In genomic region chr5:139251736-139252080, GRCm38 (mm10) we compare ENCODE assay signal across 8 mouse cellular contexts. TPM values are rescaled to one million over a fixed set of nuclear protein-coding genes. Genes with fewer than 3 reads are reported as not detected.
DNase-seq lines count a peak whose midpoint lies in the region; ATAC-seq and TF ChIP-seq lines count a peak whose summit lies in the region.

No protein-coding gene starts in this region.

- peak overlapping the region; percentile 91 for H3K4me2 ChIP-seq in forebrain, embryonic 12.5 days
- peak overlapping the region; percentile 99 for H3K4me2 ChIP-seq in liver, embryonic 12.5 days
- peak overlapping the region; percentile 67 for H3K4me2 ChIP-seq in stomach, embryonic 16.5 days (ENCODE audit: low read depth, low read length)

- no peaks in the 10 kb centered on the region for H3K27me3 ChIP-seq in testis, adult 2 months (ENCODE audit: control insufficient read depth, insufficient read depth, low read length)
- no peaks in the 10 kb centered on the region for H3K27me3 ChIP-seq in forebrain, embryonic 12.5 days
- no peaks in the 10 kb centered on the region for H3K27me3 ChIP-seq in liver, embryonic 12.5 days (replicated peaks)
- H3K27me3 ChIP-seq in stomach, embryonic 16.5 days (ENCODE audit: control insufficient read depth, insufficient read depth, low read length) = no peaks in the 10 kb centered on the region

- WGBS in forebrain, embryonic 12.5 days = 2% methylated on average over 8 of the region's 8 CpGs
- WGBS in liver, embryonic 12.5 days (ENCODE audit: insufficient replicate concordance) = 2% methylated on average over 8 of the region's 8 CpGs
- WGBS in stomach, embryonic 16.5 days = under 1% methylated on average over 8 of the region's 8 CpGs

- peak overlapping the region; percentile 83 for H3K27ac ChIP-seq in testis, adult 2 months (ENCODE audit: control insufficient read depth, insufficient read depth, low read depth, low read length)
- H3K27ac ChIP-seq in forebrain, embryonic 12.5 days = peak overlapping the region; percentile 89
- peak overlapping the region; percentile 97 for H3K27ac ChIP-seq in liver, embryonic 12.5 days
- peak overlapping the region; percentile 78 for H3K27ac ChIP-seq in stomach, embryonic 16.5 days (ENCODE audit: low read length)

- no peaks in the 10 kb centered on the region for H3K36me3 ChIP-seq in testis, adult 2 months (ENCODE audit: control insufficient read depth, insufficient read depth, low read length)
- H3K36me3 ChIP-seq in forebrain, embryonic 12.5 days (replicated peaks) = peaks cover 42% of the 10 kb centered on the region
- peaks cover 70% of the 10 kb centered on the region for H3K36me3 ChIP-seq in liver, embryonic 12.5 days
- H3K36me3 ChIP-seq in stomach, embryonic 16.5 days (ENCODE audit: control insufficient read depth, insufficient read depth, low read length) = 0 out of 2 replicates have a peak, but pooled peaks cover 10% of the 10 kb centered on the region

- ATAC-seq in forebrain, embryonic 12.5 days (ENCODE audit: low FRiP score) = peak; percentile 71; the same call in 1 of the 2 replicates
- peak; percentile 11 for ATAC-seq in liver, embryonic 12.5 days
- peak; percentile 26 for ATAC-seq in stomach, embryonic 16.5 days (ENCODE audit: insufficient read depth, low FRiP score)

- no peak for DNase-seq in testis, postnatal 14 days (ENCODE audit: low spot score)
- DNase-seq in ovary, postnatal 36 days (ENCODE audit: low spot score) = no peak
- no peak for DNase-seq in adrenal gland, postnatal 10 days
- DNase-seq in left cerebral cortex, adult 11 months (ENCODE audit: low spot score) = no peak

- no peak for TF ChIP-seq CTCF in testis, adult 2 months (IDR thresholded peaks at IDR 0.05; ENCODE audit: control insufficient read depth, insufficient read depth, insufficient replicate concordance, low read depth, low read length)

- H3K9ac ChIP-seq in forebrain, embryonic 12.5 days = peak overlapping the region; percentile 86
- H3K9ac ChIP-seq in liver, embryonic 12.5 days = peak overlapping the region; percentile 77
- peak overlapping the region; percentile 77 for H3K9ac ChIP-seq in stomach, embryonic 16.5 days (ENCODE audit: low read length)

- peak overlapping the region; percentile 97 for H3K4me3 ChIP-seq in testis, adult 2 months (ENCODE audit: control insufficient read depth, low read depth, low read length)
- H3K4me3 ChIP-seq in forebrain, embryonic 12.5 days (replicated peaks) = peak overlapping the region; percentile 88
- H3K4me3 ChIP-seq in liver, embryonic 12.5 days = peak overlapping the region; percentile 73
- peak overlapping the region; percentile 86 for H3K4me3 ChIP-seq in stomach, embryonic 16.5 days (replicated peaks; ENCODE audit: low read length)

- H3K4me1 ChIP-seq in testis, adult 2 months (ENCODE audit: control insufficient read depth, insufficient read depth, low read length) = peaks cover 18% of the 10 kb centered on the region
- H3K4me1 ChIP-seq in forebrain, embryonic 12.5 days = peaks cover 33% of the 10 kb centered on the region
- H3K4me1 ChIP-seq in liver, embryonic 12.5 days = peaks cover 64% of the 10 kb centered on the region
- peaks cover 29% of the 10 kb centered on the region for H3K4me1 ChIP-seq in stomach, embryonic 16.5 days (ENCODE audit: control insufficient read depth, insufficient read depth, low read length)

- no peaks in the 10 kb centered on the region for H3K9me3 ChIP-seq in forebrain, embryonic 12.5 days
- H3K9me3 ChIP-seq in liver, embryonic 12.5 days (replicated peaks) = no peaks in the 10 kb centered on the region
- H3K9me3 ChIP-seq in stomach, embryonic 16.5 days (replicated peaks; ENCODE audit: control insufficient read depth, low read length) = no peaks in the 10 kb centered on the region

- no peak for TF ChIP-seq POLR2A in testis, adult 2 months (IDR thresholded peaks at IDR 0.05; ENCODE audit: control insufficient read depth, low read depth, low read length)

RNA-seq across cellular contexts. Expression of gene Get4, which starts 0.4 kb away (rescaled TPM):
- polyA plus RNA-seq in testis, adult 2 months (2012; rRNA removed) = 117 and 150 TPM in 2 replicates
- 138 and 141 TPM in 2 replicates for polyA plus RNA-seq in forebrain, embryonic 12.5 days (2016; fragmentation: Nextera tagmentation; extraction: Ambion mirVana)
- 162 and 165 TPM in 2 replicates for polyA plus RNA-seq in liver, embryonic 12.5 days (2016; fragmentation: Nextera tagmentation; extraction: Ambion mirVana)
- 136 and 142 TPM in 2 replicates for polyA plus RNA-seq in stomach, embryonic 16.5 days (2015; fragmentation: Nextera tagmentation; extraction: Ambion mirVana)
- total RNA-seq in adrenal gland, postnatal 10 days (2021) = 10 to 100 TPM; 69.6 to 82.9 TPM

RNA-seq across cellular contexts. Expression of gene Sun1, which starts 51.3 kb away (rescaled TPM):
- polyA plus RNA-seq in testis, adult 2 months (2012; rRNA removed) = 114 and 125 TPM in 2 replicates
- polyA plus RNA-seq in forebrain, embryonic 12.5 days (2016; fragmentation: Nextera tagmentation; extraction: Ambion mirVana) = 53.1 and 59.3 TPM in 2 replicates
- 31.7 and 34.6 TPM in 2 replicates for polyA plus RNA-seq in liver, embryonic 12.5 days (2016; fragmentation: Nextera tagmentation; extraction: Ambion mirVana)
- polyA plus RNA-seq in stomach, embryonic 16.5 days (2015; fragmentation: Nextera tagmentation; extraction: Ambion mirVana) = 56.2 and 58.3 TPM in 2 replicates
- 10 to 100 TPM; 59.5 to 78.6 TPM for total RNA-seq in adrenal gland, postnatal 10 days (2021)

Comparison
In these comparisons a context has a peak if more than half of its experiments do, and no peak if none do; other contexts are left out.
1. ATAC-seq: peak in every context shown above with its lines; median percentile 71 in forebrain, embryonic 12.5 days; 26 in stomach, embryonic 16.5 days; 11 in liver, embryonic 12.5 days.